Mouse (Mus musculus): Measurements from ENCODE around the gene Brms1. TPM values are rescaled to one million over a fixed set of nuclear protein-coding genes. Genes with fewer than 3 reads are reported as not detected.

Brms1 gene
- polyA plus RNA-seq, 1 experiment from 2014 or later = 22.6 TPM

- peak overlapping the region; percentile 44; the same call in 1 of the 2 replicates for H3K27ac ChIP-seq (ENCODE audit: low read depth)
- no peak overlapping the region for H3K4me3 ChIP-seq (ENCODE audit: low read depth, low read length)
- H3K9ac ChIP-seq (replicated peaks) = no peak overlapping the region
- peak; percentile 34 for DNase-seq
- peak overlapping the region; percentile 69 for H3K4me2 ChIP-seq (ENCODE audit: low read depth, low read length)
- H3K36me3 ChIP-seq (replicated peaks; ENCODE audit: insufficient read depth, low read length) = no peaks in the 10 kb centered on the region
- H3K9me3 ChIP-seq (ENCODE audit: low read length) = no peaks in the 10 kb centered on the region
- peak; percentile 77 for ATAC-seq
- H3K27me3 ChIP-seq (ENCODE audit: insufficient read depth, low read length) = peaks cover 53% of the 10 kb centered on the region
- no peak for TF ChIP-seq EP300 (IDR thresholded peaks at IDR 0.05; ENCODE audit: low read depth)
- no peak for TF ChIP-seq CTCF (IDR thresholded peaks at IDR 0.05; ENCODE audit: low read depth)
- 8% methylated on average over 15 of the region's 15 CpGs for WGBS (ENCODE audit: insufficient replicate concordance)
- peaks cover 20% of the 10 kb centered on the region for H3K4me1 ChIP-seq (ENCODE audit: insufficient read depth)
Observed at GRCm38 (mm10) chr19:5067040-5067799, 26.1 kb downstream of the Brms1 start.

- WGBS (ENCODE audit: insufficient replicate concordance) = 2% methylated on average over 51 of the region's 56 CpGs
- Histone ChIP-seq H3K9ac (replicated peaks) (peak within 1 kb of the TSS; percentile 44; the same call in 1 of the 2 replicates), H3K9me3 (ENCODE audit: low read length) (no peaks in the 10 kb centered on the region), H3K36me3 (replicated peaks; ENCODE audit: insufficient read depth, low read length) (no peaks in the 10 kb centered on the region), H3K4me3 (ENCODE audit: low read depth, low read length) (peak within 1 kb of the TSS; percentile 45), H3K27me3 (ENCODE audit: insufficient read depth, low read length) (peaks cover 50% of the 10 kb centered on the region), H3K4me1 (ENCODE audit: insufficient read depth) (peaks cover 28% of the 10 kb centered on the region), H3K27ac (ENCODE audit: low read depth) (peak within 1 kb of the TSS; percentile 44; the same call in 1 of the 2 replicates), H3K4me2 (ENCODE audit: low read depth, low read length) (peak within 1 kb of the TSS; percentile 69)
- peak; percentile 19; the same call in 1 of the 2 replicates for ATAC-seq
- DNase-seq = peak; percentile 57
- TF ChIP-seq CTCF (IDR thresholded peaks at IDR 0.05; ENCODE audit: low read depth) = no peak
- TF ChIP-seq EP300 (IDR thresholded peaks at IDR 0.05; ENCODE audit: low read depth) = no peak
Observed at GRCm38 (mm10) chr19:5067867-5068569, 26.9 kb downstream of the Brms1 start, which contains the start of gene Cd248. Gene Cd248 (plus strand): TSS chr19:5068078.

- no peak overlapping the region for H3K9ac ChIP-seq (replicated peaks)
- DNase-seq = no peak
- peaks cover 28% of the 10 kb centered on the region for H3K4me1 ChIP-seq (ENCODE audit: insufficient read depth)
- no peak overlapping the region for H3K27ac ChIP-seq (ENCODE audit: low read depth)
- H3K4me2 ChIP-seq (ENCODE audit: low read depth, low read length) = peak overlapping the region; percentile 69
- no peaks in the 10 kb centered on the region for H3K36me3 ChIP-seq (replicated peaks; ENCODE audit: insufficient read depth, low read length)
- TF ChIP-seq EP300 (IDR thresholded peaks at IDR 0.05; ENCODE audit: low read depth) (no peak), CTCF (IDR thresholded peaks at IDR 0.05; ENCODE audit: low read depth) (no peak)
- H3K9me3 ChIP-seq (ENCODE audit: low read length) = no peaks in the 10 kb centered on the region
- ATAC-seq = no peak
- WGBS (ENCODE audit: insufficient replicate concordance) = 53% methylated on average over 21 of the region's 21 CpGs
- peak overlapping the region; percentile 45 for H3K4me3 ChIP-seq (ENCODE audit: low read depth, low read length)
- H3K27me3 ChIP-seq (ENCODE audit: insufficient read depth, low read length) = peaks cover 54% of the 10 kb centered on the region
Observed at GRCm38 (mm10) chr19:5068570-5069234, 27.5 kb downstream of the Brms1 start.

- H3K9me3 ChIP-seq (ENCODE audit: low read length) = no peaks in the 10 kb centered on the region
- no peaks in the 10 kb centered on the region for H3K36me3 ChIP-seq (replicated peaks; ENCODE audit: insufficient read depth, low read length)
- no peak overlapping the region for H3K4me2 ChIP-seq (ENCODE audit: low read depth, low read length)
- no peak overlapping the region for H3K9ac ChIP-seq (replicated peaks)
- no peak overlapping the region for H3K27ac ChIP-seq (ENCODE audit: low read depth)
- peaks cover 55% of the 10 kb centered on the region for H3K27me3 ChIP-seq (ENCODE audit: insufficient read depth, low read length)
- H3K4me3 ChIP-seq (ENCODE audit: low read depth, low read length) = no peak overlapping the region
- TF ChIP-seq EP300 (IDR thresholded peaks at IDR 0.05; ENCODE audit: low read depth) (no peak), CTCF (IDR thresholded peaks at IDR 0.05; ENCODE audit: low read depth) (no peak)
- no peak for ATAC-seq
- H3K4me1 ChIP-seq (ENCODE audit: insufficient read depth) = peaks cover 28% of the 10 kb centered on the region
- no peak for DNase-seq
- WGBS (ENCODE audit: insufficient replicate concordance) = 77% methylated on average over 5 of the region's 5 CpGs
Observed at GRCm38 (mm10) chr19:5069486-5069885, 28.3 kb downstream of the Brms1 start.

GRCm38 (mm10) chr19:5069978-5070377 is 28.8 kb downstream of the Brms1 start:
- H3K27ac ChIP-seq (ENCODE audit: low read depth) = no peak overlapping the region
- WGBS (ENCODE audit: insufficient replicate concordance) = 84% methylated on average over 7 of the region's 7 CpGs
- peaks cover 55% of the 10 kb centered on the region for H3K27me3 ChIP-seq (ENCODE audit: insufficient read depth, low read length)
- no peak overlapping the region for H3K4me3 ChIP-seq (ENCODE audit: low read depth, low read length)
- ATAC-seq = no peak
- no peak overlapping the region for H3K9ac ChIP-seq (replicated peaks)
- TF ChIP-seq CTCF (IDR thresholded peaks at IDR 0.05; ENCODE audit: low read depth) (no peak), EP300 (IDR thresholded peaks at IDR 0.05; ENCODE audit: low read depth) (no peak)
- H3K9me3 ChIP-seq (ENCODE audit: low read length) = no peaks in the 10 kb centered on the region
- H3K4me1 ChIP-seq (ENCODE audit: insufficient read depth) = peaks cover 28% of the 10 kb centered on the region
- no peaks in the 10 kb centered on the region for H3K36me3 ChIP-seq (replicated peaks; ENCODE audit: insufficient read depth, low read length)
- DNase-seq = no peak
- no peak overlapping the region for H3K4me2 ChIP-seq (ENCODE audit: low read depth, low read length)

- H3K4me2 ChIP-seq (ENCODE audit: low read depth, low read length) = peak overlapping the region; percentile 83
- no peak overlapping the region for H3K27ac ChIP-seq (ENCODE audit: low read depth)
- no peaks in the 10 kb centered on the region for H3K9me3 ChIP-seq (ENCODE audit: low read length)
- peaks cover 55% of the 10 kb centered on the region for H3K27me3 ChIP-seq (ENCODE audit: insufficient read depth, low read length)
- H3K36me3 ChIP-seq (replicated peaks; ENCODE audit: insufficient read depth, low read length) = no peaks in the 10 kb centered on the region
- 0 out of 2 replicates have a peak overlapping the region, but pooled peaks have one; percentile 50 for H3K4me3 ChIP-seq (ENCODE audit: low read depth, low read length)
- H3K4me1 ChIP-seq (ENCODE audit: insufficient read depth) = peaks cover 28% of the 10 kb centered on the region
- no peak overlapping the region for H3K9ac ChIP-seq (replicated peaks)
- no peak for ATAC-seq
- TF ChIP-seq EP300 (IDR thresholded peaks at IDR 0.05; ENCODE audit: low read depth) = no peak
- no peak for TF ChIP-seq CTCF (IDR thresholded peaks at IDR 0.05; ENCODE audit: low read depth)
- 17% methylated on average over 10 of the region's 11 CpGs for WGBS (ENCODE audit: insufficient replicate concordance)
- DNase-seq = no peak
Observed at GRCm38 (mm10) chr19:5071077-5071476, 29.9 kb downstream of the Brms1 start.
